Mouse (Mus musculus): ENCODE results near the gene 4930562C15Rik.

4930562C15Rik gene

GRCm38 (mm10) chr16:4861392-4861791, 26.2 kb downstream of the 4930562C15Rik start:
- no peak for DNase-seq (ENCODE audit: low read depth, low spot score)

GRCm38 (mm10) chr16:4862863-4863483, 27.8 kb downstream of the 4930562C15Rik start:
- no peak for DNase-seq (ENCODE audit: low read depth, low spot score)

DNA sequence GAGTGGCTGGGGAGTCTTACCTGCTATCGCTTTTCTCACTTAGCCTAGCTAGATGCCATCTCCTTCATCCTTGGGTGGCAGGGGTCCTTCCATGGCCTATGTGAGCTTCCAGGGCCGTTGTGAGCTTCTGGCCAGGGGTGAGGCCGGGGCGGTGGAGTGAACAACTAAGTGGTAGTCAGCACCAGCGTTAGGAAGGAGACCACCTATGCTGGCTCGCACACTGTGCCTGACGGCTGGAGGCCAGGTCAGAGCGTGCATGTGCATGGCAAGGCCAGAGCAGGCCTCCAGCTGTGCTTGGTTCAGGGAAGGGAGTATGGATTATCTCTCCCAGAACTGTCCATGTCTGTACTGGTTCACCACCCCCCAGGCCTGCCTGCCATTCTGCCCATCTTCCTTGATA, 28.5 kb downstream of the 4930562C15Rik start:
- no peak for DNase-seq (ENCODE audit: low read depth, low spot score)

- no peak for DNase-seq (ENCODE audit: low read depth, low spot score)
These were observed 31.0 kb downstream of the 4930562C15Rik start for GRCm38 (mm10) chr16:4866101-4866695.

DNA sequence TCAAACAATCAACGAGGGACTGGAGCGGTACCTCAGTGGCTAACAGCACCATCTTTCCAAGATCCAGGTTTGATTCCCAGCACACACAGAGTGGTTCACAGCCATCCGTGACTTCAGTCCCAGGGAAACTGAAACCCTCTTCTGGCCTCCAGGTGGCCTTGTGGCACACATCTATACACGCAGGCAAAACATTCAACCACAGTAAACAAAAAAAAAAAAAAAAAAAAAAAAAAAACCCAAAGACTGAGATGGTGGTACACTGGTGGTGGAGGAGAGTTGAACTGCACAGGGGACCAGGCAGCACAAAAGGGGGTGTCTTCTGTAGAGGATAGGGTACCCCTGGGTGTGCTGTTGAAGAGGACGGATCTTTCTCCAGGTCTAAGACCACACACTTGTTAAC, 35.3 kb downstream of the 4930562C15Rik start:
- DNase-seq (ENCODE audit: low read depth, low spot score): no peak

- no peak for DNase-seq (ENCODE audit: low read depth, low spot score)
These were observed 36.7 kb downstream of the 4930562C15Rik start for GRCm38 (mm10) chr16:4871926-4872325.

DNA sequence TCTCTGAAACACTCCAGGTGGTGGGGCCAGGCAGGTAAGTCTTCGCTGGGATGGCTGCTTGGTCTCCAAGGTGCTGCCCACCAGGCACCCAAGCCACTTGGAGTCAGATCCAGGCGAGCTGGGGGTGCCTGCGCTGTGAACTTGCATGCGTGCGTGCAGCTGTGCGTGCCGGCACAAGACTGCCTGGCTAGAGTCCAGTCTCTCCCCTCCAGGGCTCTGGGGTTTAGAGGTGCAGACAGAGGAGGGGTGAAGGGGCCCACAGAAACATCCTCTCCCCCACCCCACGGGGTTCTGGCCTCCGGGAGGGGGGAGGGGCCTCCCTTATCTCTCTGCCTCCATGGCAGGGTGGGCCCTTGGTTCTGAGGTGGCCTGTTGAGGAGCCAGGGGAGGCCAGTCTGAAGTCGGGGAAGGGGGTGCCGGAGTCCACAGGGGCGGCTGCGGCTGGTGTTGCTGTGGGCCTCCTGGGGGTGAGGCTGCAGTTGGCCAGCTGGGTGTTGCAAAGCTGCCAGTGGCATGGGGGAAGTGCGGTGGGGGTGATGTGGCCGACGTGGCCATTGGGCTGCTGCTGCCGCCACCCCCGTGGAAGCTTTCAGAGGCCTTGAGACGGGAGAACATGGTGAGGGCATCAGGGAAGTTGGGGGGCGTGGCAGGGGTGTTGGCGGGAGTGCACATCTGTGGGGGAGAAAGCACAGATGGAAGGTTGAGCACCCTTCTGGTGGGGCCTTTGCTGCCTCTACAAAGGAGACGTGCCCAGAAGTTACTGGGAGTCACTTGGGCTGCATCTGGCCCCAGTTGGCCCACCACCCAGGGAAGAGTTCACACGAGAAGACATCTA, 40.2 kb downstream of the 4930562C15Rik start:
- DNase-seq (ENCODE audit: low read depth, low spot score): no peak

GRCm38 (mm10) chr16:4876033-4876680, 40.9 kb downstream of the 4930562C15Rik start:
- DNase-seq (ENCODE audit: low read depth, low spot score): no peak

DNA sequence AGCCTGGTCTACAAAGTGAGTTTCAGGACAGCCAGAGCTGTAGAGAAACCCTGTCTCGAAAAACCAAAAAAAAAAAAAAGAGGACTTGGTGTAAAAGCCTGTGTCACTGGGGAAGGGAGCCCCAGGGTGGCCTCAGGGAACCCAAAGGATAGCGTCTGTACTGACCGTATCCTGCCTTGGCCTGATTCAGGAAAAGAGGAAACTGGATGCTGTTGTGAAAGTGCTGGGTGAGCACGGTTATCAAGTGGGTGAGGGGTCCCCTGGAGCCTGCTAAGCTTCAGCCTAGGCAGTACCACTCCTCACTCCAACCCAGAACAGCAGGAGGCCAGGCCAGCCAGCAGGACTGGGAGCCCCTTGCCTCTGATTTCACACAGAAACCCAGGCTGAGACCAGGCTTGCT, 42.0 kb downstream of the 4930562C15Rik start:
- DNase-seq (ENCODE audit: low read depth, low spot score): no peak

DNA sequence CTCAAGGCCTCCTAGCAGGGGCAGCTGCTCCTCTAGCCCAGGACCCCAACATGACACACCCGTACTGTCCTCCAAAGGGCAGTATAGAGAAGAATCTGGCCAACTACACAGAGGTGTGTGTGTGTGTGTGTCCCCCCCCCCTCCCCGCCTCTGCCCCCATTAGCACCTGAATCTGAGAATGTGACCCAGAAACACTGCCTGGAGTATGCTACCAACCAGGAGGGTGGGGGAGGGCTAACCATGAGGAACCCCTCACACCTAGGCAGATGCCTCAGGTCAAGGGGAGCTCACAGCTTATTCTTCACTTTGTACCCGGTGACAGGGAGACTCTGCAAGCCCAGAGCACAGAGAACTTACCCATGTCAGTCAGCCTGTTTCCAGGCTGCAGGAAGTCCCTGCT, 42.5 kb downstream of the 4930562C15Rik start:
- no peak for DNase-seq (ENCODE audit: low read depth, low spot score)

GRCm38 (mm10) chr16:4878192-4878885, 43.1 kb downstream of the 4930562C15Rik start:
- DNase-seq (ENCODE audit: low read depth, low spot score): no peak

- no peak for DNase-seq (ENCODE audit: low read depth, low spot score)
These were observed 44.0 kb downstream of the 4930562C15Rik start for GRCm38 (mm10) chr16:4879101-4879707.

- peak; percentile 76 for DNase-seq (ENCODE audit: low read depth, low spot score)
These were observed 44.5 kb downstream of the 4930562C15Rik start for GRCm38 (mm10) chr16:4879708-4880124.

- peak; percentile 99 for DNase-seq (ENCODE audit: low read depth, low spot score)
These were observed 45.1 kb downstream of the 4930562C15Rik start, which contains the start of gene Ubald1 for GRCm38 (mm10) chr16:4880136-4880825. Gene Ubald1 (minus strand): TSS chr16:4880315.

GRCm38 (mm10) chr16:4881400-4882351, 46.5 kb downstream of the 4930562C15Rik start:
- no peak for DNase-seq (ENCODE audit: low read depth, low spot score)

- DNase-seq (ENCODE audit: low read depth, low spot score): no peak
These were observed 49.7 kb downstream of the 4930562C15Rik start for GRCm38 (mm10) chr16:4884930-4885329.

DNA sequence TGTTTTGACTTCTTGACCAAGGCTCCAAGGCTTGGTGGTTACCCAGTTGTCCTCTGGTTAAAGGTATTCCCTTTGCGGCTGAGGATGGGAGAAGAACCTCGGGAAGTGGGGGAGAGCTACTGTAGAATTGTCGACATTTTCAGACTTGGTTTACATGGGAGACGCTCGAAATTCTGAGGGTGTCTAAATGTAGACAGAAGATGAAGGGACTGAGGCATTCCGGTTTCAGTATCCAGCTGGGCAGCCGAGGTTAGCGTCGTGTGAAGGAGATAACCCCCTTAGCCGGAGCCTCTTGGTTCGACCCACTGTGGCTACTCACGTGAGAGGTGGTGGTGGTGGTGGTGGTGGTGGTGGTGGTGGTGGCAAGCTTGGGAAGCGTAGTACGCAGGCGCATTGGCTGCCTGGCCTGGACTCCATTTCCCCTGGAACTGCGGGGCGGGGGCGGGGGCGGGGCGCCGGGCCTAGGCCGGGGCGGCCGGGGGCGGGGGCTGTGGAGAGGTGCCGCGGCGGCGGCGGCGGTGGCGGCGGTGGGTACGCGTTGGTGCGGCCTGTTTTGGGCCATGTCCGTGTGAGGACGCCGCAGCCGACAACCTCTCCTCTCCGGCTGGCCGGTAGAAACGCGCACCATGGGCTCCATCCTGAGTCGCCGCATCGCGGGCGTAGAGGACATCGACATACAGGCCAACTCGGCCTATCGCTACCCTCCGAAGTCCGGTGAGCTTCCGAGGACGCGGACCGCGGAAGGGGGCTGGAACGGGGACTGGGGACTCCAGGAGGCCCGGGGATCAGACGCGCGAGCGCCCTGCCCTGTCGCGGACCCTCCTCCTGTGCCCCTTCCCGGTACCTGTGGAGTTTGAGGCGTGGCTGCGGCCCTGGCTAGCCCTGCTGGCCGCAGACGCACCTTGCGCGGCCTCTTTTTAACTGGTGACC, 50.8 kb downstream of the 4930562C15Rik start, which contains the start of gene Mgrn1:
Gene Mgrn1 (plus strand): TSS at position 490 of the 930 bp plus-strand sequence.
- peak; percentile 80 for DNase-seq (ENCODE audit: low read depth, low spot score)

GRCm38 (mm10) chr16:4886690-4887020, 51.4 kb downstream of the 4930562C15Rik start:
- no peak for DNase-seq (ENCODE audit: low read depth, low spot score)

All from retina, postnatal 7 days (tissue).